ENCODE assay signal across 9 mouse cellular contexts in the genomic region with DNA sequence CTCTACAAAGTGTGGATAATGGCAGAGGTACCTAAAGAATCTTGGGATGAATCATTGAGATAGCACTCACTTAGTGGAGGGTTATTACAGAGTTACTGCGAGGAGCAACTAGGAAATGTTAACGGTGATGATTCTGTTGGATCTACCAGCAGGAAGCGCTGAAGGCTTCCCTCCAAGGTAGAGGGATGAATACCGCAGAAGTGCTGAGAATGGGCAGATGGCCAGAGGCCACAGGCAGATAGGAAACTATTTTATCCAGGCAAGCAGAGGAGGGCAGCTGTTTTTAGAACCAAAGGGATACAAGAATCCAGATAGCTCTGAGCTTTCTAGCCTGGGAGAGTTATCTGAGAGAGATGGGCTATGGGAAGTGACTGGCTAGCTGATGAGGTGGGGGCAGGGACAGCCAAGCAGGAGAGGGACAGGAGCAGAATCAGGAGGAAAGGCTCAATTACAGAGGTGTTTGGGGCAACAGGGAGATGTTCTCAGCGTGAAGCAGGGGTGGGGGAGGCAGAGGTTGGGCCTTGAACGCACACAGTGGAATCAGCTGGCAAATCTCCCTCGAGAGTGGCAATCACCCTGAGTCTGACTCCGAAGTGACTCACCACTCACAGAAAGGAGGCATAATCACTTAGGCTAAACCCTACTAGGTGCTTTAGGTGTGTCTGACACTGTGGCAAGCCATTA. TPM values are rescaled to one million over a fixed set of nuclear protein-coding genes. Genes with fewer than 3 reads are reported as not detected.
DNase-seq lines count a peak whose midpoint lies in the region; ATAC-seq and TF ChIP-seq lines count a peak whose summit lies in the region.
"Had no signal": no experiment of that assay in that cellular context is flagged by ENCODE, and none has a peak within 500 bp of the region (broad histone marks: within the 10 kb centered on the region; RNA-seq: fewer than 3 reads in every experiment).

No protein-coding gene starts in this region.

- H3K4me3 ChIP-seq in C2C12 (ENCODE audit: insufficient read depth, poor library complexity, severe bottlenecking): no peak overlapping the region
- H3K4me3 ChIP-seq in forebrain, embryonic 11.5 days (ENCODE audit: low read depth, low read length): no peak overlapping the region
- no peak overlapping the region for H3K4me3 ChIP-seq in intestine, postnatal 0 days (ENCODE audit: low read depth, low read length)

- H3K4me2 ChIP-seq in forebrain, embryonic 11.5 days (ENCODE audit: low read depth, low read length, severe bottlenecking): no peak overlapping the region
- no peak overlapping the region for H3K4me2 ChIP-seq in intestine, postnatal 0 days (replicated peaks; ENCODE audit: low read depth)

- no peak for ATAC-seq in forebrain, embryonic 11.5 days (replicated peaks; ENCODE audit: low FRiP score)
- ATAC-seq in intestine, postnatal 0 days: no peak

- no peaks in the 10 kb centered on the region for H3K36me3 ChIP-seq in C2C12 (ENCODE audit: control insufficient read depth, insufficient read depth)
- no peaks in the 10 kb centered on the region for H3K36me3 ChIP-seq in forebrain, embryonic 11.5 days (ENCODE audit: control insufficient read depth, insufficient read depth, low read length)
- H3K36me3 ChIP-seq in intestine, postnatal 0 days (ENCODE audit: control insufficient read depth, insufficient read depth): no peaks in the 10 kb centered on the region

- H3K79me3 ChIP-seq in C2C12 (ENCODE audit: low read depth): no peaks in the 10 kb centered on the region

- peak overlapping the region; percentile 14 for H3ac ChIP-seq in C2C12 (ENCODE audit: control insufficient read depth, insufficient read length, low read depth)

- no peak for TF ChIP-seq CTCF in C2C12 (IDR thresholded peaks at IDR 0.05; ENCODE audit: control insufficient read depth, insufficient read depth, insufficient read length)
- peak; percentile 37 for TF ChIP-seq CTCF in intestine, postnatal 0 days (IDR thresholded peaks at IDR 0.05; ENCODE audit: low read depth)

- DNase-seq in cerebellum, postnatal 10 days: peak; percentile 38 to 50
- no peak for DNase-seq in cerebellum, postnatal 4 days (ENCODE audit: low spot score in 2 of 2)
- no peak for DNase-seq in forebrain, embryonic 11.5 days (ENCODE audit: low spot score)
- no peak for DNase-seq in T-cell, adult 2 months (ENCODE audit: low spot score)
- DNase-seq in layer of hippocampus, adult 8-10 months (ENCODE audit: low spot score in 2 of 2): no peak
- no peak for DNase-seq in kidney, adult 8-10 months

- peak overlapping the region; percentile 99; the same call in 1 of the 2 replicates for H3K9ac ChIP-seq in forebrain, embryonic 11.5 days (ENCODE audit: low read length)
- H3K9ac ChIP-seq in intestine, postnatal 0 days (ENCODE audit: low read depth, low read length): no peak overlapping the region

- H3K27ac ChIP-seq in forebrain, embryonic 11.5 days (ENCODE audit: low read depth, low read length): no peak overlapping the region
- H3K27ac ChIP-seq in intestine, postnatal 0 days (ENCODE audit: low read depth, low read length): peak overlapping the region; percentile 98; the same call in 1 of the 2 replicates

- H3K9me3 ChIP-seq in forebrain, embryonic 11.5 days (ENCODE audit: control insufficient read depth, low read length): no peaks in the 10 kb centered on the region
- H3K9me3 ChIP-seq in intestine, postnatal 0 days (ENCODE audit: control insufficient read depth): no peaks in the 10 kb centered on the region

- peaks cover 41% of the 10 kb centered on the region for H3K4me1 ChIP-seq in forebrain, embryonic 11.5 days (replicated peaks; ENCODE audit: control insufficient read depth, insufficient read depth, low read length)
- H3K4me1 ChIP-seq in intestine, postnatal 0 days (replicated peaks; ENCODE audit: control insufficient read depth, insufficient read depth, low read length): peaks cover 17% of the 10 kb centered on the region

- 29% methylated on average over 8 of the region's 8 CpGs for WGBS in forebrain, embryonic 11.5 days
- WGBS in intestine, postnatal 0 days: 36% methylated on average over 8 of the region's 8 CpGs

- H3K79me2 ChIP-seq in C2C12 (ENCODE audit: control insufficient read depth, insufficient read depth): peaks cover 11% of the 10 kb centered on the region

- no peaks in the 10 kb centered on the region for H3K27me3 ChIP-seq in C2C12 (ENCODE audit: control insufficient read depth, insufficient read depth, insufficient read length)
- H3K27me3 ChIP-seq in forebrain, embryonic 11.5 days (ENCODE audit: control insufficient read depth, insufficient read depth, low read length): no peaks in the 10 kb centered on the region
- H3K27me3 ChIP-seq in intestine, postnatal 0 days (replicated peaks; ENCODE audit: control insufficient read depth, insufficient read depth, low read length): no peaks in the 10 kb centered on the region

TF ChIP-seq in C2C12, 6 proteins besides CTCF, POLR2A, EP300 and RAD21:
- TF ChIP-seq FOSL1 (IDR thresholded peaks at IDR 0.05; ENCODE audit: insufficient read depth, low read length, poor library complexity, severe bottlenecking) (peak; percentile 62), USF1 (IDR thresholded peaks at IDR 0.05; ENCODE audit: low read depth) (no peak), MYOG (IDR thresholded peaks at IDR 0.05; ENCODE audit: control insufficient read depth, extremely low read depth, insufficient read length) (no peak), CEBPB (IDR thresholded peaks at IDR 0.05; ENCODE audit: low read depth) (no peak), MYOD1 (IDR thresholded peaks at IDR 0.05; ENCODE audit: control insufficient read depth, insufficient read length, low read depth) (peak; percentile 13)

RNA-seq across cellular contexts. Expression of a gene that starts 13.5 kb away (rescaled TPM):
- not detected for polyA plus RNA-seq in C2C12 (2012; fragmentation: generic; extraction: Trizol)
- not detected in 2 replicates for polyA plus RNA-seq in forebrain, embryonic 11.5 days (2014; fragmentation: Nextera tagmentation; extraction: Ambion mirVana)
- polyA plus RNA-seq in intestine, postnatal 0 days (2015; fragmentation: Nextera tagmentation; extraction: Ambion mirVana): not detected in 2 replicates
- not detected for total RNA-seq in layer of hippocampus, adult 8-10 months (2022)
- polyA plus RNA-seq: frontal cortex, adult 2 months had no signal

RNA-seq across cellular contexts. Expression of a gene that starts 13.6 kb away (rescaled TPM):
- 0.02 TPM for polyA plus RNA-seq in C2C12 (2012; fragmentation: generic; extraction: Trizol)
- 0.72 TPM in 1 of 2 replicates, not detected in the other for polyA plus RNA-seq in forebrain, embryonic 11.5 days (2014; fragmentation: Nextera tagmentation; extraction: Ambion mirVana)
- polyA plus RNA-seq in intestine, postnatal 0 days (2015; fragmentation: Nextera tagmentation; extraction: Ambion mirVana): 4.3 and 4.5 TPM in 2 replicates
- total RNA-seq in layer of hippocampus, adult 8-10 months (2022): not detected

Comparison
In these comparisons a context has a peak if more than half of its experiments do, and no peak if none do; other contexts are left out.
1. DNase-seq: peak in cerebellum, postnatal 10 days (2 of 2); none in cerebellum, postnatal 4 days (0 of 2), forebrain, embryonic 11.5 days (single experiment), T-cell, adult 2 months (single experiment), layer of hippocampus, adult 8-10 months (0 of 2) and kidney, adult 8-10 months (0 of 2).